Mouse (Mus musculus): Measurements from ENCODE around the gene Kcnd3.
A peak's percentile ranks its signal among the peaks of the same experiment; 100 is the strongest.

Gene Kcnd3

DNA sequence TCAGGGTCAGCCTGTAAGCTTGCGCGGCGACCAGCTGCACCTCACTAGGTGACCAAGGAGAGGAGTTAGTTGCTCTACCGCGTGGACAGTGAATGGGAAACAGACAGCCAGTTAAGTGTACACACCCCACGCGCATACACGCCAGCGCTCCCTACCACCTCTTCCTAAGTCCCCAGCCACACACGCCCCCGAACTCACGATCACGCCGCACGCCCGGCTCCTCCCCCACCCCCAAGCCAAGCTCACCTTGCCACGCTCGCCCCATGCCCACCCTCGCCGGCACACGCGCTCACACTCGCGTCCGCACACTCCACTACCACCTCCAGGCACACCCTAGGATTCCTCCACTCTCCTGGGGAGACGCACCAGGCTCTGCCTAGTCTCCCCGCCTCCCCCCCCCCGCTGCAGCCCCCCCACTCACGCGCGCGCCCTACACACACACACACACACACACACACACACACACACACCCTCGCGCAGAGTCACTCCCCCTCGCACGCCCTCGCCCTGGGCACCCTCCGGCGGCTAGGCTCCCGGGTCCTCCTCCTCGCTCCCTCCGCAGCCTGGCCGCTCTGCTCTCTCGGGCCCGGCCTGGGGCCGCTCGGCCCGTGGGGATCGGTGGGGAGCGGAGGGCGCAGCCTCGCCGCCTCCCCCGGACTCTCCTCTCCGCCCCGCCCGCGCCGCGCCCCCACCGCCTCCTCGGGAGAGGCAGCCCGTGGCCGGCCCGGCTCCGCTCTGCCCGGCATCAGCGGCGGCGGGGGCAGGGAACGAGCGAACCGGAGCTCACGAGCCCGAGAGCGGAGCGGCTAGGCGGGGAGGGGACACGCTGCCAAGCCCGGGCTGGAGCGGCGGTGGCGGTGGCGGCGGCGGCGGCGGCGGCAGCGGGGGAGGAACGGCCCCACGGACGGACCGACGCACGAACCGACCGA lies at the start of gene Kcnd3:
Kcnd3 (plus strand) TSS at position 704 of the 929 bp plus-strand sequence.
- peak; percentile 69 for DNase-seq (ENCODE audit: low spot score)

DNA sequence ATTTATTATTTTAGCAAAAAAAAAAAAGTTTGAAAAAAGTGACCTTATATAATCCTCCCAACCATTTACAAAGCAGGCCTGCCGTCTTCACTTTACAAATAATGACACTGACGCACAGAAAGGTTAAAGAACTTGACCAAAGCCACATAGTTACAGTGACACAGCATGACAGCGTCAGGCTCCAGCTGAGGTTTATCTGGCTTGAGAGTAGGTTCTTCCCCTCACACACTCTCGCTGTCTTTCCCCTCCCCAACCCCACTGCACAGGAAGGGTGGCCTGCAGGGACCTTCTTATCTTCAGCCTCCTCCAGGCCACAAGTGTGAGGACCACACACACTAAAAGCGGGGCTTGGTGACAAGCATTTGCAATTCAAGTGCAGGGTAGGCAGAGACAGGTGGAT lies 49.5 kb upstream of the Kcnd3 start:
- no peak for DNase-seq (ENCODE audit: low spot score)

DNA sequence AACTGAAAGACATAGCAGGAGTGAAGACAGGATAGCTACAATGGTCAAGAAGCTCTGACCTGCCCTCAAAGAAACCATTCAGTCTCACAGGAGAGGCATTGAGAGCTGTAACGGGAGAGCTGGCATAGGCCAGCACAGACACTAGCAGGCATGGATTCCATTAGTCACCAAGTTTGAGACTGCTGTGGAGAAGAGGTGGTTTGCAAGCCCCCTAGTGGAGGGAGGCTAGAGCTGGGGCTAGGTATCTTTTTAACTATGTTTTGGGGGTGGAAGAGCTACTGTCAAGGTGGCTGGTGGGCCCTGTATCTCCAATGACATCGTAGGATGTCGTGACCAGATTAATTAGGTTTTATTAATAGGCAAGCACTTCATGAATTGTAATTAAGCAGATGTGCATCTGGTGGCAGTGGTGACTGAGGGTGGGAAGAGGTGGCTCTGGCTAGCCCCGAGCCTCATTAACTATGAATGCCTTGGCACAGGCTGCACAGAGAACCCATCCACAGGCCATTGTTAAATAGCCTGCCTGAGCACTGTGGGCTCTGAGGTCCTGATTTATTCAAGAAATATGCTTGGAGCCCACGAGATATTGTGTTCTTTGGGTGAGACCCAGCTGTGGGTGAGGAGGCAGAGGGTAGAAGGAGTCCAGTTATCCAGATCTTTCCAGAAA lies 48.6 kb upstream of the Kcnd3 start:
- DNase-seq (ENCODE audit: low spot score): no peak

DNA sequence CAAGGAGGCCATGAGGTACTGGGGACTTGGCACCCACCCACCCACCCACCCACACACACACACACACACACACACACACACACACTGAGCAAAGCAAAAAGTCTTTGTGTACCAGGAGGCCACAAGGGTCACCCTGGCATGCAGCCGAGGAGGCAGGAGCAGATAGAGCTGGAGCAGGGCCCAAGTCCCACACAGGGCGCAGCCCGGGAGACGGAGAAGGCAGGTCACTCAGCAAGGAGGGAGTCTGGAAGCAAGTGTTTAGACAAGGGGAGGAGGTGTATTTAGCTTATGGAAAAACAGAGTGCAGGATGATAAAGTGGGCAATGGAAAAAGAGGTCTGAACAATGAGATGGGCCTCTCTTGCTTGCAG lies 48.1 kb upstream of the Kcnd3 start:
- peak; percentile 68 for DNase-seq (ENCODE audit: low spot score)

DNA sequence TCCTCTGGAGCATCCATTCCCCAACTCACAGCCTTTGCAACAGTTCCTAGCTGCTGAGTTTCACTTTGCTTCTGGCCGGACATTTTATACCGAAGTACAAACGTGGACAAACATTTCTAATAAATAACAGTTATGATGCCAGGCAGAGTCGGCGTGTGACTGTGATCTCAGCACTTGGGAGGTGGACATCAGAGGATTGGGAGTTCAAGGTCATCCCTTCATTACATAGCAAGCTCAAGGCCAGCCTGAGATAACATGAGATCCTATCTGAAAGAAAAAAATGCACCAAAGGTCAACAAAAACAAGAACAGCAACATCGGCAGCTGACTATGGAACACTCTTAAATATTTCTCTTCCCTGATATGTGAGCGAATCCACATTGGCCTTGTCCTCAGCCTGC lies 46.6 kb upstream of the Kcnd3 start:
- DNase-seq (ENCODE audit: low spot score): no peak

DNA sequence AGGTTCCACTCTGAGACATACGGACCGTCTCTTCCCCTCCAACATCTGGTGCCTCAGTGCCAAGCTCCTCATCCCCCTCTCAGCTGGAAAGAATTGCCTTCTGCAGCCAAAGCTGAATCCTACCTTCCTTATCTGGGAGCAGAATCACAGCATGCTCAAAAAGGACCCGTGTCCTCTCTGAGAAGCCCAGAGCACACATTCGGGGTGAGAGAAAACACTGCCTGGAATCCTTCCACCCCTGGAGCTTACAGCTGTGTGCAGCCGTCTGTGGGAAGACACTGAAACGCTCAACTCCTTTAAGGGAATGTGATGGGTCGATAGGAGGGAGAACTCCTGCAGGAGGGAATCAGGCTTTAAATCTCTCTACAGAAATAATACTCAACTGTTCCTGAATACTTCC lies 46.1 kb upstream of the Kcnd3 start:
- DNase-seq (ENCODE audit: low spot score): no peak

DNA sequence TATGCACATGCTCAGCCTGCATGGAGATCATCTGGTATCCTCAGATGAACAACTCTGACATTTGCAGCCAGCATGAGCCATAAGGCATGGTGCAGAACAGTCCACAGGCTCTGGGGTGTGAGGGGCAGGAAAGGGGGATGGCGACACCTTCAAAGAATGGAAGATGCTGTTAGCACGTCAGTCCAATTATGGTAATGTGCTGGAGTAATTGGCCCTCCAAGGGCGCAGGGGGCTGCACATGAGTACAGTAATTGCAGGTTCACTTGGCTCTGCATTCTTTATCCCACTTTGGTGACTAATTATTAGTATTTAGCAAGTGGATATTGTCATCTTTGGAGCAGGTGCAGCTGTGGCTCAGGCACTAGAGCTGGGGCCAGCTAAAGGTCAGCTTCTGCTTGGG lies 43.9 kb upstream of the Kcnd3 start:
- no peak for DNase-seq (ENCODE audit: low spot score)

DNA sequence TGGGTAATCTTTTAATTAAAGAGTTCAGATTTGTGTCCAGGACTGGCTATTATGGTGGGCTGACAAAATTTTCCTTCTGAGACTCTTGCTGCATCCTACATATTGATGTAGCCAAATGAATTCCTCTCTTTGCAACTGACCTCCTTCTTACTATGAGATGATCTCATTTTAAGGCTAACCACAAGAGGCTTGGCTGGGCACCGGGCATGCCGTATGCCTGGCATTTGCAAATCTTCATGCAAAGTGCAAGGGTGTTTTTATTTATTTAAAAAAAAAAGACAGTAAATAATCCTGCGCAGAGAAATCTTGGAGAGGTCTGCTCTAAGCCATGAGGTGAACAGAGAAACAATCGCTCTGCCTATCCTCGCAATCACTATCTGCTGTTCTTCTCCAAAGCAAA lies 41.3 kb upstream of the Kcnd3 start:
- no peak for DNase-seq (ENCODE audit: low spot score)

DNA sequence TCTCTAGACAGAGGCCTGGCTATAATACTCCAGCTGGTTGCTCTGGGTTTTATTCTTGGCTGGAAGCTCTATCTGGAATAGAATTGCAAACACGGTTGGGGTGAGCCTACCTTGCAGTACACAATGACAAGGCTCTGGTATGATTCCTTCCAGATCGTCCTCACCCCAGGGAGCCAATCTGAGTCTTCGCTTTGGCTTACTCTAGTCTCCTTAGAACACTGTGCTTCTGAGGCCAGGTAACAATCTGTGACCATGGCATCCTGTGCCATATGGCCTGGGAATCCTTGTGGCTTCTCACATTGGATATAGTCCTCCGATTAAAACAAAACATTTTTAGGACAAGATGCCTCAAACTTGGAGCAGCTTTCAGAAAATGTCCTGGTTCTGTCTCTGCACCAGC lies 40.4 kb upstream of the Kcnd3 start:
- no peak for DNase-seq (ENCODE audit: low spot score)

DNA sequence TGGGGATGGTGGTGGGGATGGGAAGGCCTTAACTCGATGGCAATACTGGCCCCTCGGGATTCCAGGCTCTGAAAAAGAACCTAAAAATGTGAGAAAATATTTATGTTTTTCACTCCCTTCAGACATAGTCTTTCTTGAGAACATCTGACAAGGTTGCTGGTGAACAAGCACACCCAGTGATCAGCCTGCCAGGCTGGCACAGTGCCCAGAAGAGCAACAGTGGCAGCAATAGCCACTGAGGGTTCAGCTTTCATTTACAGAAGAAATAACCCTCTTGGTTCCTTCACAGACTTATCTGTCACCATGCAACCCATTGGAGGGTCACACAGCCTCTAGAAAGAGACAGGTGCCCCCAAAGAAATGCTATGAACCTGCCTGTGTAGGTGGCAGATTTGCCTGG lies 39.9 kb upstream of the Kcnd3 start:
- peak; percentile 66 for DNase-seq (ENCODE audit: low spot score)

DNA sequence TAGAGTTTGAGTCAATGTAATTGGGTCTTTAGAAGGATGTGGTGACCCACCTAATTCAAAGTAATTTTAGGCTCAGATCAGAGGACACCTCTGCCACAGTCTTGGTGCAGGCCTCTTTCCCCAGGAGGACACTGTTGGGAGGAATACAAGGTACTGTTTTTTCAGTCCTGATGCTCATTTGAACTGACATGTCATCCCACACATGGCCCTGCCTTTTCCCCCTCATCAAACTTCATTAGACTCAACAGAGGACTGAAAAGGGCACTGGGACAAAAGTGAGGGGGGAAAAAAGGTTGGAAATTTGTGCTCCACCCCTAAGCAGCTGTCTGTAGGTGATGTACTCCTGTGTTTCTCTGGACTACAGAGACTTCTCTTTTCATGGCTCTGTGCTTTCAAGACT lies 39.4 kb upstream of the Kcnd3 start:
- no peak for DNase-seq (ENCODE audit: low spot score)

DNA sequence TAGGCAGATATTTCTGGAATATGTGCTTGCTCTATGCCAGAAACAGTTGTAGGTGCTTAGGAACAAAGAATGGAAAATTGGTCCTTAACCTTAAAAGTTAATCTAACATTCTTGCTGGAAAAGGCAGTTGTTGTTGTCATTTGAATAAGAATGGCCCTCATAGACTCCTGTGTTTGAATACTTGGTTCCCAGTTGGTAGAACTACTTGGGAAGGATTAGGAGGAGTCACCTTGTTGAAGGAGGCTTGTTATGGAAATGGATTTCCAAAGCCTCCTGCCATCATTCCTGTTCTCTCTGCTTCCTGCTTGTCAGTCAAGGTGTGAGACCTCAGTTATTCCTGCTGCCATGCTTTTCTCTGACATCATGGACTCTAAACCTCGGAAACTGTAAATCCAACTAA lies 33.7 kb upstream of the Kcnd3 start:
- DNase-seq (ENCODE audit: low spot score): no peak

DNA sequence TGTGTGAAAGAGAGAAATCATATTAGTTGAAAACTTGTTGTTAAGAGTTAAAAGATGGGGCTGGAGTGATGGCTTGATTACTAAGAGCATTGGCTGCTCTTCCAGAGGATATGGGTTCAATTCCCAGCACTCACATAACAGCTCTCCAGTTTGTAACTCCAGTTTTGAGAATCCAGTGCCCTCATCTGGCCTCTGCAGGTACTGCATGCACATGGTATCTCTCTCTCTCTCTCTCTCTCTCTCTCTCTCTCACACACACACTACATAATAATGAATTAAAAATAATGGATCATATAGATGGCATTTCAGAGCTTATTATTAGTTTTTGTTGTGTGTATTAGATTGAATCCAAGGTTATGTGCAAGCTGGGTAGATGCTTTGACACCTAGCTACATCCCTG lies 29.7 kb upstream of the Kcnd3 start:
- no peak for DNase-seq (ENCODE audit: low spot score)

DNA sequence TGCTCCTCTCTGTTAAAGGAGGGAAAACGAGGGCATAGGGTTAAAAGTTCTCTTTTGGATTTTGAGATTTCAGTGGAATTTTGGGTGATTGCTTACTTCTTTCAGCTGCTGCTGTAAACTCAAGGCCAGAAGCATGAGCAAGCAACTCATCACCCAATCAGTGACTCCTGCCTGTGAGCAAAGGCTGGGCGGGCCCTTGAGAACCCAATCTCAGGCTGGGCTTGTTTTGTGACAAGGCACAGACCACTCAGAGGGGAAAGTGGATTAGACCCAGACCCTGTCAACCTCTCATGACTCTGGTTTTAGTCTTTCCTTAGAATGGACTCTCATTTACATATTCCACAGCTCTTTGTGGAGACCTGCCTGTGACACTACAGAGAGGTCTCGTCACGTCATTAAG lies 28.7 kb upstream of the Kcnd3 start:
- DNase-seq (ENCODE audit: low spot score): no peak

DNA sequence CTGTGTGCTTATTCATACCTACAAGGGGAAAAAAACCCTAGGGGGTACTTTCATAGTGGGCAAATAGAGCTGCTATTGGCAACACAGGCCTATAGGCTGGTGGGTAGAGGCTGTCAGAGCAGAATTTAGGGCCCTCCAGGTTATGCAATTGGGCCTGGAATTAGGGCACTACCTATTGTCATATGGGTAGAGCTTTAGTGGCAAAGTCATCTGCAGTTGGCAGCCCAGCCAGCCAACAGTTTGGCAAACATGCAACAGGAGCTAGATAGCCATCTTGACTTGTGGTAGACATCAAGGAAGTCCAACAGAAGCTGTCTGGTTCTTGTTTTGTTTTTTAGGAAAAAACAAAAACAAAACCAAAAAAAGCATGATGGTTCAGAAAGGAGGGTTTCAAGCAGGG lies 23.5 kb upstream of the Kcnd3 start:
- no peak for DNase-seq (ENCODE audit: low spot score)

DNA sequence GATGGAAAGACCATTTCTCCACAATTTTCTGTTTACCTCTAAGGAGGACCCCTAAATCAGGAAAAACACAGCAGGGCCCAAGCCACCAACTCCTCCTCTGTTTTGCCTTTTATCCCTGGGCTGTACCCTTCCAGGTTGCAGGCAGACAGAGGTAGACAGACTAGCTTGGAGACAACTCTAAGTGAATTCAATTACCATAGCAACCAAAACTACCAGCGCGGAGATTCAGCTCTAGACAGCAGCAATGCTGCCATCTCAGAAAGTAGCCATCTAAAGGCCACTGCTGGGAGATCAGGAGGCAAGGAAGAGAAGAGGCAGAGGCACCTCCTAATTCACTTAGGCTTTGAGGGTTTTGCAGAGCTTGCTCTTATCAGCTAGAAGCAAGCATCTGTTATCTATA lies 15.7 kb upstream of the Kcnd3 start:
- DNase-seq (ENCODE audit: low spot score): no peak

DNA sequence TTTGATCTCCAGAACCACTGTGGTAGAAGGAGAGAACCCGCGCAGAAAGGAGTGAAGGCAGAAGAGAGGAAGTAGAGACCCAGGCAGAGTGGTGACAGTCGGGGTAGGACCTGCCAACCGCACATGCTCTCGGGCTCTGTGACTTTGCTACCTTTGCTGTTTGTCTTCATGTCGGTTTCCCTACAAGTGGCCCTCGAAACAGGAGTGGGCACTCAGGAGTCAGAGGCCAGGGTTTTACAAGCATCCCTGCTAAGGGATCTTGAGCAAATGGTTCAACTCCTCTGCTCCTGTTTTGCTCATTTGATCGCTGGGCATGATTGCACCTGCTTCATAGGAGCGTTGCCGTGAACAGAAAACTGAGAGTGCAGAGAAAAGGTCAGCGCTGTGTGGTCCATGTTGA lies 15.2 kb upstream of the Kcnd3 start:
- no peak for DNase-seq (ENCODE audit: low spot score)

DNA sequence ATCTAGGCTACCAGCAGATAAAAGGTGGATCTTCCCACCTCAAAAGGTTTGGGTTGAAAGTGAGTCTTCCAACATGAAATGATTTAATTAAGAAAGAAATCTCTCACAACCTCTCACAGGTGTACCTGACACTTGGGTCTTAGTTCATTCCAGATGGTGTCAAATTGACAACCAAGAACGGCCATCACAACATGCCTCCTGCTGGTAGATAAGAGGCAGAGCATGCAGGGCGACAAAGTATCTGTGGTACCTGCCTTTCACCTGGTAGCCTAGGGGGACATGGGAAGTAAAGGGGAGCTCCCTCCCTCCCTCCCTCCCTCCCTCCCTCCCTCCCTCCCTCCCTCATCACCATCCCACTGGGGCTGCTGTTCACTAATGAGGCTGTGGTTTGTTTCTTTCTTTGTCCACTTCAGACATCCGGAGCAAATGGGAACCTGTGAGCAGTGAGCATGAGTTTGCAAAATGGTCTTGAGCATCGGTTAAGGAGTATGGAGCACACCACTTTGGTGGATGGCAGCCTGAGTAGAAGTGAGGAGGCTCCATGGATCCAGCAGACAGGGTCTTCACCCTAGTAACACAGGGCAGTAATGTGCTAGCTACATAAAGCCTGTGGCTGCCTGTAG lies 11.1 kb upstream of the Kcnd3 start:
- no peak for DNase-seq (ENCODE audit: low spot score)

DNA sequence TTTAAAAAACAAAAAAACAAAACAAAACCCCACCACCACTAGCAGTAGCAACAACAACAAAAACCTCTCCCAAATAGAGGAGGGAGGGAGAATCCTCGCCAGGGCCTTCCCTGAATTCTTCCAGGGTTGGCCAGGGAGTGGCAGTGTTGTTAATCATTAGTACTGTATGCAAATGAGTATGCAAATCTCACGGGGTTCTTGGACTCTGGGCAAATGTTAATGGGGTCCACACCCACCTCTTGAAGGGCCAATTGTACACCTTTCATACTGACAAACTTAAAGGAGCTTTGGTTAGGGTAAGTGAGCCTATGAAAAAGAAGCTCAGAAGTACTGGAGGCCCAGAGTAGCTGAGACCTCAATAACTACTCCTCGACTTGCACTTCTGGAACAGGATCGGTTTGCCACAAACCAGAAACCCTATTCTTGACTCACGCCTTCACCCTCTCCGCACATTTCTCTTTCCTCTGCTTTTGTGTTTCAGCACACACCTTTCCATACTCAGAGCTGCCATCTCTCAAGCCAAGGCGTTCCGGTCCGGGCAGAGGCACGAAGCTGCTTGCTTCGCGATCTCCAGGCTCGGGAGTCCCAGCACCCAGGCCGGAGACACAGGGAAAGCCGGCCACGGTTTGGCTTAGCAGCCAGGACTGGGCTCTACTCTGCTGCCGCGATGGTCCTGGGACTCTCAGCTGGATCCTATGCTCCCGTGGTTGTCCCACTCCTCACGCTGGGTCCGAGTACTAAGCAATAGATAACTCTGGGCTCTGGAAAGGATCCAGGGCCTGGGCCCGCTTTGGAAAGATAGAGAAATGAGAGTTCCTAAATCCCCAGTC lies 1.3 kb upstream of the Kcnd3 start:
- DNase-seq (ENCODE audit: low spot score): peak; percentile 40

DNA sequence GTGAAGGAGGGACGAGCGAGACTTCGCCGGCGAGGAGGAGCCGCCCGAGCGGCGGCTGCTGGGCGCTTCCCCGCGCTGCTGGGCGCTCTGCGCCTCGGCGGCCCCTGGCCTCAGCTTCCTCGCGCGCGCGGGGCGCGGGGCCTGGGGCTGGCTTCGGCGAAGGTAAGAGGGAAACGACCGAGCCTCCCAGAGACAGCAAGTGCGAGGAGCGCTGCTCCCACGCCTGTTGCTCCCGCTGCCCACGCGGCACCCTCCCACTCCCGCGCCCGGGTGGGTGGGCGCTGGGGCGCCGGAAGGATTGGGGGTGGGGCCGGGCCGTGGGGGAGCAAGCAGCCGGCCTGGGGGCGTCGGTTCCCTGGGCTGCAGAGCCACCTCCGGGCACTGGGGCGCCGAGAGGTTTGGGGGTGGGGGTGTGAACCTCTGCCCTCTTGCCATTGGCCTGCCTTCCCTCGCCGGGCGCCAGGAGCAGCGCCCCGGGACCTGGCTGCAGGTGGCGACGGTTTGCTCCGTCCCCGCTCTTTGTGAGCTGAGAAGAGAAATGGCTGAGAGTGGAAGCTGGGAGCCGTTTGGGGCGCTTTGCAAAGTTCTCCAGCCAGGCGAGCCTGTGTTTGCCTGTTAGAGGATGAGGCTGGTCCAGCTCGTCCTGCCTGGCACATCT lies 555 bp downstream of the Kcnd3 start:
- DNase-seq (ENCODE audit: low spot score): peak; percentile 50

DNA sequence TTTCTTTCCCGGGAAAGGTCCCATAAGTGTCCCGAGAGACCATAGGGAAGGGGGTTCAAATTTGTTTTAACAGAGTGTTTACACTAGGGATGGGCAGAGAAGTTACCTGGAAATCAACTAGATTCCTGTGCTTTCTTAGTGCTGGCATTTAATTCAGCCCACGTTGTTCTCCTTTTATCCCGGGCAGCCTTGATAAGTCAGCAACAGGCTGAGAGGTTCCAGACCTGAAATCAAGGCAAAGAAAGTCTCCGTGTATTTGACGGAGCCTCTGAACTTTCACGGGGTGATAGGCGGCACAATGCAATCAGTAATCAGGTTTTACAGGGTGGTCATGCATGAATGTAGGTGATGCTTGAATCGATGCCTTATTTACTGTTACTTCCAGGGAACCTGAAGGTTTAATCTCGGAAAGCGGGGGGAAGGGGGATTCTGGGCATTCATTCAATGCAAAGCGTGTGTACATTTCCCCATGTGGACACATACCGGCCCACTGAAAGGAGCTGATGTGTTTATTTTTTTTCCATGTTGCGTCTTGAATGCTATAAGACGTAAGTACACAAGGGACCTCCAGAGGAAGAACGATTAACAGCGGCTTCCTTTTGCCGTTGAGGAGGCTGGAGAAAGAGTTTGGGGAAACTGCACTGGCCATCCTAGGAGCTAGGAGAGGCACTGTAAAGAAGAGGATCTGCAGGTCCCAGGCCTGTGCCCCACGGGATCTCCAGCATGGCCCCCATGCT lies 1.3 kb downstream of the Kcnd3 start:
- no peak for DNase-seq (ENCODE audit: low spot score)

Data from ovary, postnatal 36 days (tissue).